Mouse (Mus musculus): Measurements from ENCODE around the gene 1700021F05Rik.

DNA sequence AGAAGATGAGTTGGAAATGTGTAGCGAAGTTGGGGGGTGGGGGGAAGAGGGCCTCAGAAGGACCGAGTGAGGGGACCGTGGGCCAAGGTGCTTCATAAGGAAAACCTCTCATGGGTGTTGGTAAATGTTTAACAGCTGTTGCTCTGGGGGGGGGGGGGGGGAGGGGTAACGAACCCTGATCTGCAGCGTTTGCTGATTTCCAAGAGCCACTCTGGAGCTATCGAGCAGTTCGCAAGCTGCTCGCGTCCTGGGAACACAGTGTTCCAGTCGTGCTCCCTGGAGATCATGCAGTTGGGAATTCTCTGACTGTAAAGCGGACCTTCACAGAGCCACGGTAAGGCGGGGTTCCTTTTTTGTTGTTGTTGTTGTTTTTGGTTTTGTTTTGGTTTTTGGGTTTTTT, 22.4 kb downstream of the 1700021F05Rik start:
- TF ChIP-seq CTCF (IDR thresholded peaks at IDR 0.05; ENCODE audit: low read depth) (no peak), EP300 (IDR thresholded peaks at IDR 0.05; ENCODE audit: low read depth) (no peak)
